Mouse (Mus musculus): ENCODE data around the gene En1. TPM values are rescaled to one million over a fixed set of nuclear protein-coding genes. Genes with fewer than 3 reads are reported as not detected.
A peak's percentile ranks its signal among the peaks of the same experiment; 100 is the strongest.

Gene En1
- polyA plus RNA-seq, 1 experiment from 2014 or later, result not detected

GRCm38 (mm10) chr1:120644755-120645154, 42.5 kb downstream of the En1 start:
- H3K4me3 ChIP-seq (replicated peaks), result no peak overlapping the region
- H3K9ac ChIP-seq, result no peak overlapping the region
- H3K4me1 ChIP-seq (replicated peaks), result peaks cover 9% of the 10 kb centered on the region
- ATAC-seq (ENCODE audit: low read depth), result 0 out of 2 replicates have a peak, but pooled peaks have one; percentile 59
- no peak overlapping the region for H3K4me2 ChIP-seq
- H3K9me3 ChIP-seq (replicated peaks), result no peaks in the 10 kb centered on the region
- no peaks in the 10 kb centered on the region for H3K36me3 ChIP-seq
- no peak for DNase-seq
- no peak overlapping the region for H3K27ac ChIP-seq
- no peaks in the 10 kb centered on the region for H3K27me3 ChIP-seq
- WGBS (ENCODE audit: insufficient replicate concordance), result 39% methylated on average over 1 of the region's 1 CpGs

GRCm38 (mm10) chr1:120650068-120650467, 47.9 kb downstream of the En1 start:
- H3K9me3 ChIP-seq (replicated peaks), result no peaks in the 10 kb centered on the region
- DNase-seq (no peak), ATAC-seq (ENCODE audit: low read depth) (no peak)
- WGBS (ENCODE audit: insufficient replicate concordance), result 58% methylated on average over 8 of the region's 8 CpGs
- H3K27me3 ChIP-seq, result no peaks in the 10 kb centered on the region
- peaks cover 3% of the 10 kb centered on the region; the same call in 1 of the 2 replicates for H3K4me1 ChIP-seq (replicated peaks)
- no peak overlapping the region for H3K4me2 ChIP-seq
- H3K36me3 ChIP-seq, result no peaks in the 10 kb centered on the region
- H3K4me3 ChIP-seq (replicated peaks), result no peak overlapping the region
- no peak overlapping the region for H3K9ac ChIP-seq
- H3K27ac ChIP-seq, result no peak overlapping the region

- WGBS (ENCODE audit: insufficient replicate concordance), result 56% methylated on average over 5 of the region's 5 CpGs
- ATAC-seq (ENCODE audit: low read depth) (no peak), DNase-seq (no peak)
- no peak overlapping the region for H3K9ac ChIP-seq
- no peaks in the 10 kb centered on the region for H3K36me3 ChIP-seq
- H3K4me1 ChIP-seq (replicated peaks), result no peaks in the 10 kb centered on the region
- H3K27ac ChIP-seq, result no peak overlapping the region
- no peaks in the 10 kb centered on the region for H3K27me3 ChIP-seq
- H3K9me3 ChIP-seq (replicated peaks), result no peaks in the 10 kb centered on the region
- no peak overlapping the region for H3K4me2 ChIP-seq
- no peak overlapping the region for H3K4me3 ChIP-seq (replicated peaks)
These were observed 49.8 kb downstream of the En1 start for GRCm38 (mm10) chr1:120651997-120652396.

- ATAC-seq (ENCODE audit: low read depth) (no peak), DNase-seq (no peak)
- Histone ChIP-seq H3K4me1 (replicated peaks) (no peaks in the 10 kb centered on the region), H3K27me3 (no peaks in the 10 kb centered on the region), H3K4me3 (replicated peaks) (no peak overlapping the region), H3K27ac (no peak overlapping the region), H3K9me3 (replicated peaks) (no peaks in the 10 kb centered on the region), H3K36me3 (no peaks in the 10 kb centered on the region), H3K9ac (no peak overlapping the region), H3K4me2 (no peak overlapping the region)
- 63% methylated on average over 7 of the region's 7 CpGs for WGBS (ENCODE audit: insufficient replicate concordance)
These were observed 52.8 kb downstream of the En1 start for GRCm38 (mm10) chr1:120654950-120655396.

Other genes with a start within 250 kb of the En1 start
- 24.2 and 26.0 TPM in 2 replicates for gene Marco, start 97.4 kb upstream of the En1 start, polyA plus RNA-seq (2015; fragmentation: Nextera tagmentation; extraction: Ambion mirVana)